Mouse (Mus musculus) liver, adult 2 months (tissue): ENCODE measurements at regions not wholly inside any gene's neighbourhood (a gene's known extent, or its start where the extent isn't known, plus 50 kb on each side); places are given as distances from the start of the nearest gene placed in this dataset.

Experiments used
- CTCF ChIP-seq: fragments of 200-500 bp; IDR thresholded peaks from 2 replicates; pipeline ENCODE4 v1.5.1; 2011; ENCODE audit warnings: low read depth, low read length, control low read depth
- POLR2A ChIP-seq: fragments of 200-500 bp; IDR thresholded peaks from 2 replicates; pipeline ENCODE4 v1.6.1; 2011; ENCODE audit warnings: low read length, control low read depth; ENCODE audit not compliant: insufficient read depth; ENCODE audit errors: extremely low read depth

- no peak for TF ChIP-seq CTCF
- TF ChIP-seq POLR2A: no peak
Measured at GRCm38 (mm10) chr17:50408581-50408980, 100.6 kb upstream of the Plcl2 start.
